Mouse (Mus musculus) liver, adult 2 months (tissue): ENCODE data around the gene Gm20716. TPM values are rescaled to one million over a fixed set of nuclear protein-coding genes. Genes with fewer than 3 reads are reported as not detected.
A peak's percentile ranks its signal among the peaks of the same experiment; 100 is the strongest.

Experiments used
- DNase-seq: peaks from one replicate; pipeline ENCODE4 v3.0.0-alpha.2; 2011; ENCODE audit warnings: low read depth, low spot score; ENCODE audit errors: extremely low read depth
- H3K27ac ChIP-seq: fragments of 200-500 bp; replicated peaks from 2 replicates; pipeline ENCODE4 v1.5.1; 2012; ENCODE audit warnings: low read depth, mild to moderate bottlenecking, control low read depth, inconsistent platforms, low read length; ENCODE audit not compliant: insufficient read depth
- H3K27me3 ChIP-seq: fragments of 200-500 bp; 2 replicates; pipeline ENCODE4 v1.6.1; 2012; ENCODE audit warnings: mild to moderate bottlenecking, moderate library complexity, low read length, inconsistent platforms; ENCODE audit not compliant: control insufficient read depth, insufficient read depth
- H3K36me3 ChIP-seq: fragments of 200-500 bp; 2 replicates; pipeline ENCODE4 v1.6.1; 2012; ENCODE audit warnings: low read length, inconsistent platforms; ENCODE audit not compliant: control insufficient read depth, insufficient read depth
- H3K4me1 ChIP-seq: fragments of 200-500 bp; 2 replicates; pipeline ENCODE4 v1.6.1; 2011; ENCODE audit warnings: low read length; ENCODE audit not compliant: control insufficient read depth, insufficient read depth
- H3K4me3 ChIP-seq: fragments of 200-500 bp; 2 replicates; pipeline ENCODE4 v1.5.1; 2011; ENCODE audit warnings: low read depth, mild to moderate bottlenecking, control low read depth, low read length, moderate library complexity; ENCODE audit not compliant: insufficient read depth
- H3K79me2 ChIP-seq: fragments of 200-500 bp; 2 replicates; pipeline ENCODE4 v1.6.1; 2012; ENCODE audit warnings: inconsistent platforms, mild to moderate bottlenecking, low read length, moderate library complexity; ENCODE audit not compliant: control insufficient read depth, insufficient read depth
- H3K9ac ChIP-seq: fragments of 200-500 bp; 2 replicates; pipeline ENCODE4 v1.6.1; 2012; ENCODE audit warnings: low read depth, mild to moderate bottlenecking, control low read depth, inconsistent platforms, low read length
- CTCF ChIP-seq: fragments of 200-500 bp; IDR thresholded peaks from 2 replicates; pipeline ENCODE4 v1.5.1; 2011; ENCODE audit warnings: low read depth, low read length, control low read depth
- POLR2A ChIP-seq: fragments of 200-500 bp; IDR thresholded peaks from 2 replicates; pipeline ENCODE4 v1.6.1; 2011; ENCODE audit warnings: low read length, control low read depth; ENCODE audit not compliant: insufficient read depth; ENCODE audit errors: extremely low read depth
- WGBS: fragments of 180-500 bp; shearing (Covaris S2); methylation state at CpG from one replicate; pipeline ENCODE4 v1.1.7; 2018; 5-methylcytosine and 5-hydroxymethylcytosine counted together
- polyA plus RNA-seq: library from polyadenylated mRNA; depleted of rRNA; stranded (reverse); fragments of >200 nt; gene quantifications from 2 replicates; pipeline ENCODE4 v1.2.3, GENCODE M21; 2012
- total RNA-seq: library from RNA; depleted of rRNA; stranded (reverse); fragments of >200 nt; gene quantifications from 2 replicates; pipeline ENCODE4 v1.2.3, GENCODE M21; 2014

Gm20716 gene
- total and polyA plus RNA-seq, 2 experiments, result 2.3 to 26.4 TPM

DNA sequence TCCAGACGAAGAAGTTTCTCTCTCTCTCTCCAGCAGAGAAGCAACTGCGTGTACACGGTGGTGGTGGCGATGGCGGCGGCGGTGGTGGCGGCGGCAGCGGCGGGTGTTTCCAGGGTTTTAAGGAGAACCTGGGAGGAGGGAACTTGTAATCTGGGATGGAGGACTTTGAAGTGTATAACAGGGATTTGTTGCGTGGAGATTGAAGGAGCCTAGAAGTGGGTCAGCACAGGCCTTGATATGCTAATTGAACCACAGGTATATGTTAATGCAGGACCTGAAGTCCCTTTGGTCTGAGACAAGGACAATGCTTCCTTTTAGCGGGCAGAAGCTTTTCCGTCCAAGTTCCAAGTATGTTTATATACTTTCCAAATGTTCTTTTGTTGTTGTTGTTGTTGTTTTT, 73.8 kb downstream of the Gm20716 start:
- no peak for TF ChIP-seq POLR2A
- TF ChIP-seq CTCF, result no peak
- no peak overlapping the region for H3K4me3 ChIP-seq
- no peak for DNase-seq
- WGBS, result 90% methylated on average over 14 of the region's 14 CpGs
- H3K9ac ChIP-seq, result no peak overlapping the region
- no peaks in the 10 kb centered on the region for H3K79me2 ChIP-seq
- no peak overlapping the region for H3K27ac ChIP-seq
- H3K4me1 ChIP-seq, result peaks cover 25% of the 10 kb centered on the region
- no peaks in the 10 kb centered on the region for H3K36me3 ChIP-seq
- no peaks in the 10 kb centered on the region for H3K27me3 ChIP-seq

GRCm38 (mm10) chr2:168155666-168156065, 74.5 kb downstream of the Gm20716 start:
- Histone ChIP-seq H3K79me2 (no peaks in the 10 kb centered on the region), H3K27me3 (no peaks in the 10 kb centered on the region), H3K9ac (no peak overlapping the region), H3K36me3 (no peaks in the 10 kb centered on the region), H3K4me1 (peaks cover 25% of the 10 kb centered on the region), H3K4me3 (no peak overlapping the region), H3K27ac (peak overlapping the region; percentile 13)
- 66% methylated on average over 7 of the region's 7 CpGs for WGBS
- TF ChIP-seq POLR2A, result no peak
- no peak for TF ChIP-seq CTCF
- DNase-seq, result peak; percentile 56

- 0 out of 2 replicates have a peak overlapping the region, but pooled peaks have one; percentile 7 for H3K9ac ChIP-seq
- H3K4me3 ChIP-seq, result 0 out of 2 replicates have a peak overlapping the region, but pooled peaks have one; percentile 2
- H3K27ac ChIP-seq, result peak overlapping the region; percentile 32
- H3K79me2 ChIP-seq, result no peaks in the 10 kb centered on the region
- no peaks in the 10 kb centered on the region for H3K27me3 ChIP-seq
- H3K4me1 ChIP-seq, result peaks cover 19% of the 10 kb centered on the region
- no peaks in the 10 kb centered on the region for H3K36me3 ChIP-seq
- peak; percentile 79 for TF ChIP-seq CTCF
- no peak for TF ChIP-seq POLR2A
- peak; percentile 73 for DNase-seq
- WGBS, result 21% methylated on average over 14 of the region's 14 CpGs
Measured at GRCm38 (mm10) chr2:168154090-168154881, 75.9 kb downstream of the Gm20716 start.

DNA sequence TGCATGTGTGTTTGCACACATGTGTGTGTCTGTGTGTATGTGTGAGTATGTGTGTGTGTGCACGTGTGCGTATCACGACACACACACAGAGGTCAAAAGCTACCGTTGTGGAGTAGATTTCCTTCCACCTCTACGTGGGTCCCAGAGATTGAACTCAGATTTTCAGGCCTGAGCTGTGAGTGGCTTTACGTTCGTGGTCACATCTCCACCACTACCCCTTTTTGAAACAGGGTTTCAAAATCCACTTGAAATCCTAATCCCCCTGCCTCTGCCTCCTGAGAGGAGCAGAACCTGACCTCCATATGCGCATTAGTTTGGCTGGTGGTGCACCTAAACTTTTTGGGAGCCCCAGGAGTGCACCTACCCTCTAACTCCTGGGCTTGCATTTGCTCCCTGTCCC, 80.9 kb downstream of the Gm20716 start:
- WGBS, result 97% methylated on average over 8 of the region's 8 CpGs
- Histone ChIP-seq H3K79me2 (no peaks in the 10 kb centered on the region), H3K9ac (no peak overlapping the region), H3K4me1 (peaks cover 8% of the 10 kb centered on the region), H3K36me3 (no peaks in the 10 kb centered on the region), H3K27ac (no peak overlapping the region), H3K4me3 (no peak overlapping the region), H3K27me3 (no peaks in the 10 kb centered on the region)
- DNase-seq, result no peak
- no peak for TF ChIP-seq CTCF
- no peak for TF ChIP-seq POLR2A

DNA sequence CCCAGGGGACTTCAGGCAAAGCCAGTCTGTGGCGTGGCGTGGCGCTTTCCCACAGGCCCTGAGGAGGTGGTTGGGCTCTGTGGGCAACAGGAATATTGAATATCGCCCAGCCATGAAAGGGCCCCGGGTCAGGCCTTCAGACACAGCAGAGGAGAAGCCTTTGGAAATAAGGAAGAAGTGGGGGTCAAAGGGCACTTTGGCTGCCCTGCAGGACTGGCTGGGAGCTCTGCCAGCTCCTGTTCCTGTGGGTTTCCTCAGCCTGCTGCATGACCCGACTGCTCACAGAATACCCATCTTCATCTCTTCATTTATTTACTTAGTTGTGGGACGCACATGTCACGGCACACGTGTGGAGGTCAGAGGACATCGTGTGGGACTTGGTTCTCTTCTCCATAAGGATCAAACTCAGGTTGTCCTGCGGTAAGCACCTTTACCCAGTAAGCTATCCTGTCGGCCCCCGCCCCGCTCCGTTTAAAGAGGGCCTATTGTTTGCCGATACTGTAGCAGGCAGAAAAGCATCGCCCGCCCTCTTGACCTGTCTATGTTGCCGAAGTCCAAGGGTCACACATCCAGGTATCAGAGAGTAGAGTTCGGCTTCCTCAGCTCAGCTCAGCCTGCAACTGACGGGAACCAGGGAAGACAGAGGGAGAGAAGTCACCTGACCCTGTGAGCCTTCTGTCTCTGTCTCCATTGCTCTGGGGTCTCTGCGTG, 82.3 kb downstream of the Gm20716 start:
- no peaks in the 10 kb centered on the region for H3K27me3 ChIP-seq
- no peak overlapping the region for H3K4me3 ChIP-seq
- 30% methylated on average over 22 of the region's 22 CpGs for WGBS
- H3K9ac ChIP-seq, result no peak overlapping the region
- peaks cover 6% of the 10 kb centered on the region for H3K4me1 ChIP-seq
- DNase-seq, result peak; percentile 67
- TF ChIP-seq CTCF (no peak), POLR2A (no peak)
- H3K36me3 ChIP-seq, result no peaks in the 10 kb centered on the region
- no peaks in the 10 kb centered on the region for H3K79me2 ChIP-seq
- no peak overlapping the region for H3K27ac ChIP-seq

GRCm38 (mm10) chr2:168145437-168145836, 84.7 kb downstream of the Gm20716 start:
- H3K36me3 ChIP-seq, result no peaks in the 10 kb centered on the region
- H3K9ac ChIP-seq, result no peak overlapping the region
- no peak overlapping the region for H3K27ac ChIP-seq
- DNase-seq, result no peak
- no peak overlapping the region for H3K4me3 ChIP-seq
- TF ChIP-seq CTCF, result no peak
- TF ChIP-seq POLR2A, result no peak
- no peaks in the 10 kb centered on the region for H3K27me3 ChIP-seq
- 84% methylated on average over 2 of the region's 2 CpGs for WGBS
- H3K4me1 ChIP-seq, result peaks cover 6% of the 10 kb centered on the region
- no peaks in the 10 kb centered on the region for H3K79me2 ChIP-seq
